Mouse (Mus musculus) heart, adult 2 months (tissue): ENCODE measurements around the gene Efcc1. TPM values are rescaled to one million over a fixed set of nuclear protein-coding genes. Genes with fewer than 3 reads are reported as not detected.

Experiments
- DNase-seq, 2 experiments: peaks; one replicate each; pipeline ENCODE4 v3.0.0; 2021
- H3K27ac ChIP-seq: fragments of 200-600 bp; 2 replicates; pipeline ENCODE4 v1.8.1; 2022
- H3K27me3 ChIP-seq: fragments of 200-500 bp; 2 replicates; pipeline ENCODE4 v1.6.1; 2012; ENCODE audit warnings: mild to moderate bottlenecking, low read length, inconsistent platforms, mixed read lengths; ENCODE audit not compliant: control insufficient read depth, insufficient read depth
- H3K36me3 ChIP-seq: fragments of 200-500 bp; 2 replicates; pipeline ENCODE4 v1.6.1; 2012; ENCODE audit warnings: low read length, inconsistent platforms; ENCODE audit not compliant: control insufficient read depth, insufficient read depth
- H3K4me1 ChIP-seq: fragments of 200-500 bp; 2 replicates; pipeline ENCODE4 v1.6.1; 2011; ENCODE audit warnings: low read length; ENCODE audit not compliant: control insufficient read depth, insufficient read depth
- H3K4me3 ChIP-seq: fragments of 200-600 bp; 2 replicates; pipeline ENCODE4 v1.8.1; 2022
- H3K79me2 ChIP-seq: fragments of 200-500 bp; replicated peaks from 2 replicates; pipeline ENCODE4 v1.6.1; 2012; ENCODE audit warnings: mild to moderate bottlenecking, inconsistent platforms, low read length, moderate library complexity, mixed read lengths; ENCODE audit not compliant: control insufficient read depth, insufficient read depth
- H3K9ac ChIP-seq: fragments of 200-500 bp; 2 replicates; pipeline ENCODE4 v1.6.1; 2012; ENCODE audit warnings: low read depth, mild to moderate bottlenecking, control low read depth, inconsistent platforms, low read length, mixed read lengths
- CTCF ChIP-seq: fragments of 200-600 bp; IDR thresholded peaks from 2 replicates; pipeline ENCODE4 v1.8.1; 2022; ENCODE audit warnings: antibody characterized with exemption, mild to moderate bottlenecking, moderate library complexity
- EP300 ChIP-seq: fragments of 200-500 bp; IDR thresholded peaks from 2 replicates; pipeline ENCODE4 v1.6.1; 2011; ENCODE audit warnings: low read depth, low read length, control low read depth; ENCODE audit not compliant: insufficient read depth
- POLR2A ChIP-seq: fragments of 200-500 bp; IDR thresholded peaks from 2 replicates; pipeline ENCODE4 v1.6.1; 2011; ENCODE audit warnings: mild to moderate bottlenecking, low read depth, low read length, control low read depth; ENCODE audit not compliant: insufficient read depth
- WGBS: fragments of 180-500 bp; shearing (Covaris S2); methylation state at CpG from one replicate; pipeline ENCODE4 v1.1.7; 2018; 5-methylcytosine and 5-hydroxymethylcytosine counted together
- intact Hi-C: fragments of 180-260 bp; cut with DNase I; formaldehyde crosslinking; loops from one replicate; pipeline ENCODE4 v1.15.1; 2025
- polyA plus RNA-seq: library from polyadenylated mRNA; depleted of rRNA; stranded (reverse); fragments of >200 nt; gene quantifications from 2 replicates; pipeline ENCODE4 v1.2.3, GENCODE M21; 2012
- total RNA-seq, 2 experiments: library from RNA; stranded (reverse); gene quantifications; 2 replicates each; pipeline ENCODE4 v1.2.3; 2021

Gene Efcc1
- total and polyA plus RNA-seq, 3 experiments: 0.86 to 1.3 (median 1.2) TPM

DNA sequence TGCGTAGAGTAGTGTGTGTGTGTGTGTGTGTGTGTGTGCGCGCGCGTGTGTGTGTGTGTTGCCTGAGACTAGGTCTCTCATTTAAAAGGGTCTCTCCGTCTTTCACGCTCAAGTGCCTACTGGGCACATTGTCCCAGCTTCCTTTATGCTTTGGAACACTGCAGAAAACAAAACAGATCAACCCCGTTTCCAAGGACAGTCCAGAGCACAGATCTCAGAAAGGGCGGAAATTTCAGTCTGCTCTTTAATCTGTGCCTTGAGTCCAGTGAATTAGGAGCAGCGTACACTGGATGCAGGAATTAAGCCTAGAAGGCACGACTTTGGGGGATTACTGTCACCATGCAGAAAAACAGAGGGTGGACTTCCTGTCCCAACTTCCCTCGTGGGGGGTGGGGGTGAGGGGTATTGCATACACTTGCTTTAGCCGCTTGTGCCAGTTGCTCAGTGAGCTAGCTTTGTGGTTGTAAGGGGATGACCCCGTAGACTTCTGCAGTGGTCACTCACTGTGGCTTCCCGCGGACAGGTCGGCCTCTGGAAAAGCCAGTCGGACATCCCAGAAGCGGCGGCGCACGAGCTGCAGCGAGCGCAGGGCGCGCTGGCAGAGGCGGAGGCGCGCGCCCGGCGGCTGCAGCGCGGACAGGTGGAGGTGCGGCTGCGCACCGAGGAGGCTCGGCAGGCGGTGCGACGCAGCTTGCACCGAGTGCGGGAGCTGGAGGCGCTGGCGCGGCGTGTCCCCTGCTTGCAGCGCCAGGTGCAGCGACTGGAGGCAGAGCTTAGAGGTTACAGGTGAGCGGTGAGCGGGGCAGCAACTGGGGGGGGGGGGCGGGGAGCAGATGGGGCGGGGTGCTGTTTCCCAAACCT is 1.7 kb downstream of the Efcc1 start:
- 5% methylated on average over 53 of the region's 53 CpGs for WGBS
- DNase-seq: peak in 1 of 2 experiments; percentile 37
- Histone ChIP-seq H3K27ac (no peak overlapping the region), H3K9ac (no peak overlapping the region), H3K27me3 (peaks cover 5% of the 10 kb centered on the region), H3K36me3 (no peaks in the 10 kb centered on the region), H3K79me2 (no peaks in the 10 kb centered on the region), H3K4me1 (peaks cover 4% of the 10 kb centered on the region), H3K4me3 (peak overlapping the region; percentile 35)
- no peak for TF ChIP-seq EP300
- TF ChIP-seq POLR2A: no peak
- no peak for TF ChIP-seq CTCF
- intact Hi-C loops: no loop called here

GRCm38 (mm10) chr6:87733131-87733930 is 2.7 kb downstream of the Efcc1 start:
- TF ChIP-seq POLR2A: no peak
- TF ChIP-seq EP300: 0 out of 2 replicates have a peak, but pooled peaks have one; percentile 23
- no peak for TF ChIP-seq CTCF
- Histone ChIP-seq H3K79me2 (no peaks in the 10 kb centered on the region), H3K27ac (no peak overlapping the region), H3K27me3 (peaks cover 5% of the 10 kb centered on the region), H3K4me3 (no peak overlapping the region), H3K4me1 (peaks cover 4% of the 10 kb centered on the region), H3K9ac (no peak overlapping the region), H3K36me3 (no peaks in the 10 kb centered on the region)
- 24% methylated on average over 14 of the region's 14 CpGs for WGBS
- intact Hi-C loops: no loop called here
- DNase-seq: peak; percentile 54 to 62

DNA sequence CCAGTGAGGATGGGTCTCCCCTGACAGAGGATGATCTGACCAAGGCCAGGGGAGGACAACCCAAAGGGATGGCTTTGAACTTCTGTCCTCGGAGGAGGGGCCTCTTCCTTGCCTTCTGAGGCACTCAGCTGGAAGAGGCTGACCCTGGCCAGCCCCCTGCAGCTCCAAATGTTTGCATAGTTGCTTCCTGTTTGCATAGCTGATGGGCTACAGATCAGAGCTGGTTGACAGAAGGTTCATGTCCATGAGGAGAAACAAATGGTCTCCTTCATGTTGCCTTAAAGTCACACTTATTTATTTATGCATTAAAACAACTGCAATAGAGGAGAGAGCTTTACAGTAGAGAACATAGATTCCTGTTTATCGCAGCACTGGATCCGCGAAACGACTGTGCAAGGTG is 3.5 kb downstream of the Efcc1 start:
- TF ChIP-seq POLR2A (no peak), EP300 (no peak), CTCF (no peak)
- H3K9ac ChIP-seq: no peak overlapping the region
- H3K36me3 ChIP-seq: no peaks in the 10 kb centered on the region
- 70% methylated on average over 5 of the region's 5 CpGs for WGBS
- no peak overlapping the region for H3K4me3 ChIP-seq
- H3K79me2 ChIP-seq: no peaks in the 10 kb centered on the region
- H3K27me3 ChIP-seq: peaks cover 5% of the 10 kb centered on the region
- intact Hi-C loops: no loop called here
- H3K27ac ChIP-seq: no peak overlapping the region; the same call in 1 of the 2 replicates
- DNase-seq: no peak
- H3K4me1 ChIP-seq: peaks cover 4% of the 10 kb centered on the region

DNA sequence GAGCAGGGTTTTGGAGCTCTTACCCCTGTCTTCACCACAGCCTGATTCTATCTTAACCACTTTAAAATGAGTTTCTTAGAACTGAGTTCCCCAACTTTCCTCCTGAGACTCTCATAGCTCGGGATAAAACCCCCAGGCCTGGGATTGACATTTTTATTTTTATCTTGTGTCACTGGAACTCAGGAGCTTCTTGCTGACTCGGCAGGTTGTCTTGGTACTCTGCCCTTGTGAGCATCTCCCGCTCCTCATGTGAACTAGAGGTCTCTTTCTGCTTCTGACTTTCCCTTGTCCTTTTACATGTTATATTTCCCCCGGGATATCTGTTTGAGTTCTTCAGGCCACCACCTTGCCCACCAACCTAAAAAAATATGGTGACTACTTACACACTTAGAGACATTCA is 6.3 kb downstream of the Efcc1 start:
- no peak overlapping the region for H3K27ac ChIP-seq
- no peaks in the 10 kb centered on the region; the same call in 1 of the 2 replicates for H3K27me3 ChIP-seq
- no peak overlapping the region for H3K9ac ChIP-seq
- H3K4me1 ChIP-seq: peaks cover 4% of the 10 kb centered on the region
- no peaks in the 10 kb centered on the region for H3K36me3 ChIP-seq
- WGBS: 73% methylated on average over 4 of the region's 4 CpGs
- H3K79me2 ChIP-seq: no peaks in the 10 kb centered on the region
- DNase-seq: no peak
- H3K4me3 ChIP-seq: no peak overlapping the region
- TF ChIP-seq EP300 (no peak), POLR2A (no peak), CTCF (no peak)
- intact Hi-C loops: no loop called here

GRCm38 (mm10) chr6:87737921-87738626 is 7.4 kb downstream of the Efcc1 start:
- H3K27me3 ChIP-seq: no peaks in the 10 kb centered on the region
- H3K36me3 ChIP-seq: no peaks in the 10 kb centered on the region
- no peaks in the 10 kb centered on the region for H3K79me2 ChIP-seq
- TF ChIP-seq CTCF: no peak
- TF ChIP-seq EP300: no peak
- TF ChIP-seq POLR2A: no peak
- no peak overlapping the region for H3K9ac ChIP-seq
- H3K4me1 ChIP-seq: peaks cover 5% of the 10 kb centered on the region
- no peak overlapping the region for H3K27ac ChIP-seq
- WGBS: 90% methylated on average over 4 of the region's 4 CpGs
- DNase-seq: no peak
- intact Hi-C loops: no loop called here
- H3K4me3 ChIP-seq: no peak overlapping the region
